Mouse (Mus musculus) stomach, embryonic 16.5 days (tissue): Measurements from ENCODE around the gene Vmac. TPM values are rescaled to one million over a fixed set of nuclear protein-coding genes. Genes with fewer than 3 reads are reported as not detected.

Experiments used
- ATAC-seq: fragments of 200-750 bp; cut with Nextera tagmentation; 2 replicates; pipeline ENCODE4 v1.8.0; 2017; ENCODE audit warnings: moderate number of reproducible peaks, moderate TSS enrichment; ENCODE audit not compliant: insufficient read depth, low FRiP score
- H3K27ac ChIP-seq: fragments of 300-500 bp; sonication (generic); 2 replicates; pipeline ENCODE4 v1.5.1; 2014; ENCODE audit warnings: low read length
- H3K27me3 ChIP-seq: fragments of 300-500 bp; sonication (generic); 2 replicates; pipeline ENCODE4 v1.6.1; 2014; ENCODE audit warnings: low read length, control low read depth, mixed read lengths; ENCODE audit not compliant: control insufficient read depth, insufficient read depth
- H3K36me3 ChIP-seq: fragments of 300-500 bp; sonication (generic); 2 replicates; pipeline ENCODE4 v1.6.1; 2014; ENCODE audit warnings: low read length; ENCODE audit not compliant: control insufficient read depth, insufficient read depth
- H3K4me1 ChIP-seq: fragments of 300-500 bp; sonication (generic); 2 replicates; pipeline ENCODE4 v1.6.1; 2014; ENCODE audit warnings: low read length, control low read depth, mixed read lengths; ENCODE audit not compliant: control insufficient read depth, insufficient read depth
- H3K4me2 ChIP-seq: fragments of 300-500 bp; sonication (generic); 2 replicates; pipeline ENCODE4 v1.6.1; 2014; ENCODE audit warnings: low read depth, low read length, mixed read lengths
- H3K4me3 ChIP-seq: fragments of 300-500 bp; sonication (generic); replicated peaks from 2 replicates; pipeline ENCODE4 v1.5.1; 2014; ENCODE audit warnings: mild to moderate bottlenecking, low read length
- H3K9ac ChIP-seq: fragments of 300-500 bp; sonication (generic); 2 replicates; pipeline ENCODE4 v1.6.1; 2014; ENCODE audit warnings: low read length
- H3K9me3 ChIP-seq: fragments of 300-500 bp; sonication (generic); replicated peaks from 2 replicates; pipeline ENCODE4 v1.6.1; 2016; ENCODE audit warnings: low read length, control low read depth; ENCODE audit not compliant: control insufficient read depth
- WGBS: fragments of 180-500 bp; shearing (Covaris S2); extraction: QIAGEN DNeasy Blood & Tissue Kit; methylation state at CpG from one replicate; pipeline ENCODE4 v1.1.7; 2014; 5-methylcytosine and 5-hydroxymethylcytosine counted together
- polyA plus RNA-seq: library from polyadenylated mRNA; unstranded; fragments of >200 nt; fragmentation: Nextera tagmentation; extraction: Ambion mirVana; gene quantifications from 2 replicates; pipeline ENCODE4 v1.2.1, GENCODE M21; 2015

Vmac gene
- polyA plus RNA-seq, 1 experiment from 2014 or later: 19.6 TPM

DNA sequence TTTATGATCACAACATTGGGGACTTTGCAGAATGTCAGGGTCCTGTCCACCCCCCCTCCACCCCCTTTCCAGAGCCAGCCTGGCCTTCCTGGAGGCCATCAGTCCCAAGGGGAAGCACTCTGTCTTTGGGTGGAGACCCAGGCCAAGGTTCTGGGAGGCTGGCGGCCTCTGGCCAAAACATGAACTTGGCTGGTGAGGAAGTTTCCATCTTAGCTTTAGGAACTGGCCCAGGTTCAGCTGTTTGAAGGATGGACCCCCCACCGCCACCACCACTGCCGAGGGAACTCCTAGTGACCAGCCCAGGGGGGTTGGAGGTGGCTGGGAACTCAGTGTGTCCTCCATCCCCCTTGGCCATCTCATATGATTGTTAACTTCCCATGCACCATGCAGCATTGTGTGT, 43.3 kb upstream of the Vmac start:
- Histone ChIP-seq H3K9ac (no peak overlapping the region), H3K27ac (no peak overlapping the region), H3K9me3 (no peaks in the 10 kb centered on the region), H3K27me3 (peaks cover 7% of the 10 kb centered on the region), H3K36me3 (no peaks in the 10 kb centered on the region), H3K4me2 (no peak overlapping the region), H3K4me1 (peaks cover 34% of the 10 kb centered on the region), H3K4me3 (no peak overlapping the region)
- no peak for ATAC-seq
- WGBS: 65% methylated on average over 3 of the region's 3 CpGs

DNA sequence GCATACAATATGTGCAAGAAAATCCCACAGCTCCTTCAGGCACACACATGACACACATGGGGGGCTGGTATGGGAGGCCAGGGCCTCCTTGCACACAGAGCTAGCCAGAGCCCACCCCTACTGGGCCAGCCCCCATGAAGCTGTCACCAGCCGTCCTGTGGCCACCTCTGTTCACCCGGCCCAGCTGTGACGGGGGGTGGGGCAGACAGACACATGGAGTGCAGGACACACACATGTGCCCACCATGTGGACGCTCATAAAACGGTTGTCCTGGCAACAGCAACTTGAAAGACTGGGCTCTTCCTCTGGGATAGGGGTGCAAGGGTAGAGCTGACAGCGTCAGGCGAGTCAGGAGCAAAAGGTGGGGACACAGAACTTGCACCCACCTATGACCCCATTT, 41.4 kb upstream of the Vmac start:
- no peaks in the 10 kb centered on the region for H3K9me3 ChIP-seq
- H3K27ac ChIP-seq: no peak overlapping the region
- H3K4me2 ChIP-seq: no peak overlapping the region
- peaks cover 23% of the 10 kb centered on the region for H3K27me3 ChIP-seq
- WGBS: 58% methylated on average over 7 of the region's 7 CpGs
- no peaks in the 10 kb centered on the region for H3K36me3 ChIP-seq
- no peak for ATAC-seq
- peaks cover 34% of the 10 kb centered on the region for H3K4me1 ChIP-seq
- H3K4me3 ChIP-seq: no peak overlapping the region
- no peak overlapping the region for H3K9ac ChIP-seq

DNA sequence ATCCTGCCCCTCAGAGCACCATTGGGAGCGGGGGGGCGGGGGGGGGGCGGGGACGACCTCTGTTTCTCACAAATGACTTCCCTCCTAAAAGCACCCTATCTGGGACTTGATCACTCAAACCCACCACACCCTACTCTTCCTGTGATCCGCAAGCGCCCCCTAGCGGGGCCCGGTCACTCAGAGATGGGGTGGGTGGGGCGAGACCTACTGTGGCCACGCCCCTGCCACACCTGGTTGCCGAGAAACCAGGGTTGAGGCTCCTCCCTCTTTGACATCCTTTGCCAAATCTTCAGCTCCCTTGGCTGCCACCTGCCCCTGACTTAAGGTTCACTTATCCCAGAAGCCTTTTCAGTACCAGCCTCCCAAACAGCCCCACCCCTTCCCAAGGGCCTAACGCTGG, 40.3 kb upstream of the Vmac start:
- Histone ChIP-seq H3K4me1 (peaks cover 33% of the 10 kb centered on the region), H3K27ac (no peak overlapping the region), H3K9ac (peak overlapping the region; percentile 11; the same call in 1 of the 2 replicates), H3K4me3 (peak overlapping the region; percentile 63; the same call in 1 of the 2 replicates), H3K27me3 (peaks cover 33% of the 10 kb centered on the region), H3K36me3 (no peaks in the 10 kb centered on the region), H3K9me3 (no peaks in the 10 kb centered on the region), H3K4me2 (peak overlapping the region; percentile 100)
- no peak for ATAC-seq
- WGBS: 5% methylated on average over 12 of the region's 12 CpGs

DNA sequence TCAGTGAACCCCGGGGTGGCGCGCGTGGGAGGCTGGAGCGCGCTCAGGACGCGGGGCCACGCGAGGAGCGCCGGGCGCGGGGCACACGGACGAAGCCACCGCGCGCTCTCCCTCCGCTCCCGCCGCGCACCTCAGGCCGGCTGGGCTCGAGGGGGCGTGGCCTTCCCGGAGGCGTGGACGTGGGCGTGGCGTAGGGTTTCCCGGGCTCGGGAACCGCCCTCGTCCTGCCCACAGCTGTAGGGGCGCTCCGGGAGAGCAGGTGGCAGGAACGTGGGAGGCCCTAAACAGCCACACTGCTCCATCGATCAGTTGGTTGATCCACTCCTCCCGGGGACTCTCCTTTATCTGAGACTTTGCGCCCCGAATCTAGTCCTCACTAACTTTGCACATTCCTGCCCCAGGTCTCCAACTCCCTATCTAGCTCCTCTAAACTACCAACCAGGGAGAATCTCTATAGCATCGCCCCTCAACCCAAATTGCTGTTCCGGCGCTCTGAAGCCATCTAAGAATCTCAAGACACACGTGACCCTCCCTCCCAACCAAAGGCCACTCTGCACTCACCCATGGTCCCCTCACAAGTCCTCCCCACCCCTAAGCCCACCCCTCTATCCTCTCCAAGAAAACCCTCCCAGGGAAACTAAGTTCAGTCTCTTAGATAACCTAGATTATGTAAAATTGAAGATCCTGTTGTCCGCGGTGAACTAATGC, 39.7 kb upstream of the Vmac start, which contains the start of gene Nrtn:
Nrtn (minus strand) TSS at position 115 of the 708 bp plus-strand sequence.
- Histone ChIP-seq H3K4me3 (peak within 1 kb of the TSS; percentile 63), H3K27ac (no peak within 1 kb of the TSS), H3K9me3 (no peaks in the 10 kb centered on the region), H3K9ac (peak within 1 kb of the TSS; percentile 85), H3K4me2 (peak within 1 kb of the TSS; percentile 100), H3K4me1 (peaks cover 27% of the 10 kb centered on the region), H3K36me3 (no peaks in the 10 kb centered on the region), H3K27me3 (peaks cover 38% of the 10 kb centered on the region)
- under 1% methylated on average over 48 of the region's 48 CpGs for WGBS
- peak; percentile 77 for ATAC-seq

DNA sequence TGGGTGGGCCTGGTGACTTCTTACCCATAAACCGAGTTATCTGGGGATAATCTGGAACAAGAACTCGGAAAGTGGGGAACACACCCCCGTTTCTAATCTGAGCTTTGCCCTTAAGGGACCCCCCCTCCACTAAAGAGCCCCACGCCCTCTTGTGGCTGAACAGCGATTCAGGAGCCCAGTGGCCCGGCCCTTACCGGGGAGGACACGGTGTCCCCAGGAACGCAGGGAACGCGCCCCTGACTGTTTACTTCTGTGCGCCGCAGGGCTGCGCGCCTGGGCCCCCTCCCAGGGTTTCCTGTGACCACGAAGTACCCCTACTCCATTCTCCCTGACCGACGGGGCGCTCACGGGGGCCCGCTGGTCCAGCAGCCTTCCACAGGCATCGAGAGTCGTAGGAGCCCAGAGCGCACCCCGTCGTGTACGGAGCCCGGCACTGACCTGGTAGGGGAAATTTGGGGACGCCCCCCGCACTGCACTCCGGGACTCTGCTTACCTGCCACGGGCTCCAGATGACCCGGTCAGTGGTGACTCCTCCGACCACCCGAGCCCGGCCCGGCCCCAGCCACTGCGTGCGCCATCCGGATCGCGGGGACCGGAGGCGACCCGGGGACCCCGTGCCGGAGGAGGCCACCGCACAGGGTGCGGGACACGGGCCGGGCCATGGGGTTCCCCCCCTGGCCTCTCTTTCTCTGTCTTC, 39.0 kb upstream of the Vmac start:
- Histone ChIP-seq H3K9ac (peak overlapping the region; percentile 85), H3K4me2 (peak overlapping the region; percentile 100), H3K9me3 (no peaks in the 10 kb centered on the region), H3K27me3 (peaks cover 46% of the 10 kb centered on the region), H3K36me3 (no peaks in the 10 kb centered on the region), H3K4me3 (peak overlapping the region; percentile 63), H3K4me1 (peaks cover 23% of the 10 kb centered on the region), H3K27ac (no peak overlapping the region)
- under 1% methylated on average over 51 of the region's 51 CpGs for WGBS
- peak; percentile 14; the same call in 1 of the 2 replicates for ATAC-seq

DNA sequence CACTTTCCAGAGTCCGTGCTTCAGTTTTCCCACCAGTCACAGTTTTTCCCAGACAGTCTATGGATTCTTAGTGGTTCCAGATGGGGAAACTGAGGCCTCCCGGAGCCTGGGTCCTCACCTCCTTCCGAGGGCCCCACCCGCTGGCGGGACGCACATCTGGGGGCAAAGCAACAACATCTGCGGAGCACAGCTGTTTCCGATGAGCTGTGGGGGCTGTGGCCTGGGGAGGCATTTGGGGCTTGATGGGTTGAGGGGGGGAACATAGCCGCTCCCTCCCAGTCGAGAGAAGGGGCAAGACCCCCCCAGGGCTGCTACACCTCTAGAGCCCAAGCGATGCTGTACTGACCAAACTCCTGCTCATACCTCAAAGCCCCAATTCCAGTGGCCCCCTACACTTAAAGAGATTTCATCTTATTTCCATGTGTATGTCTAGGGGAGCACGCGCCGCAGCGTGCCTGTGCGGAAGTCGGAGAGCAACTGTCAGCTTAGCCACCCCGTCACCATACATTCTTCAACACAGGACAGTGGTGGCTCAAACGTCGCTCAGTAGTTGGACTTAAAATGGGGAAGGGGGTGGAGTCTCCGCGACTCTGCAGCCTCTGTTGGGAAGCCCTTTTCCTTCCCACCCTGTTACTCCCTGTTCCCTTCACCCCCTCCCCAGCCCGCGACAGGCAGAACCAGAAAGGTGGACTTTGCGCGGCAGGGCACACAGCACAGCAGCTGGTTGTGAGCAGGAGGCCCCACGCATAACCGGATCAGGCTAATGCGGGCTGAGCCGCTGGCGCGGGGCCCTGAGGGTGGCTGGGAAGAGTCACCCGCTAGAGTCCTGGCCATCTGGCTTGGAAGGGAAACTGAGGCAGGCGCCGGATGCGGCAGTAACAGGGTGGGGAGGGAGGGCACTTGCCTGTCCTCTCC, 36.7 kb upstream of the Vmac start:
- no peaks in the 10 kb centered on the region for H3K36me3 ChIP-seq
- peak overlapping the region; percentile 9; the same call in 1 of the 2 replicates for H3K4me3 ChIP-seq
- peak overlapping the region; percentile 32; the same call in 1 of the 2 replicates for H3K9ac ChIP-seq
- no peaks in the 10 kb centered on the region for H3K9me3 ChIP-seq
- no peak for ATAC-seq
- peaks cover 49% of the 10 kb centered on the region for H3K27me3 ChIP-seq
- H3K27ac ChIP-seq: no peak overlapping the region
- peak overlapping the region; percentile 33; the same call in 1 of the 2 replicates for H3K4me2 ChIP-seq
- 18% methylated on average over 36 of the region's 36 CpGs for WGBS
- peaks cover 19% of the 10 kb centered on the region for H3K4me1 ChIP-seq

DNA sequence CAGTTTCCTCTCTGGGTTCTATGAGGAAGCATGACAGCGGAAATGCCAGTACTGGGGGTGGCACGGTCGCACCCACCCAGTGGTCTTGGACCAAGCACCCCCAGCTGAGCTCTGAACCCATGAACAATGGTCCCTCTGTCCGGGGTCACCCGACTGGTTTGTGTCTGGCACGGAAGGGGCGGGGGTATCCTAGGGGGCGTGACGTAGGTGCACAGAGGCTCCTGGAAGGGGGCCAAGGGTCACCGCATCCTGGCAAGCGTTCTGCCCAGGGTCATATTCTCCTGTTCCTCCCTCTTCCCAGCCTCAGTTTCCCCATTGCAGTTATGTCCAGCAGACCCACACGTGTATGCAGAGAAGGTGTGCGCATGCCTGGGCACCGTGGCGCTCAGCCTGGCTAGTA, 35.6 kb upstream of the Vmac start:
- no peaks in the 10 kb centered on the region for H3K36me3 ChIP-seq
- H3K27ac ChIP-seq: no peak overlapping the region
- WGBS: 25% methylated on average over 15 of the region's 15 CpGs
- H3K27me3 ChIP-seq: peaks cover 49% of the 10 kb centered on the region
- H3K4me1 ChIP-seq: peaks cover 19% of the 10 kb centered on the region
- H3K4me2 ChIP-seq: no peak overlapping the region
- no peak for ATAC-seq
- no peak overlapping the region for H3K9ac ChIP-seq
- H3K4me3 ChIP-seq: no peak overlapping the region
- no peaks in the 10 kb centered on the region for H3K9me3 ChIP-seq

DNA sequence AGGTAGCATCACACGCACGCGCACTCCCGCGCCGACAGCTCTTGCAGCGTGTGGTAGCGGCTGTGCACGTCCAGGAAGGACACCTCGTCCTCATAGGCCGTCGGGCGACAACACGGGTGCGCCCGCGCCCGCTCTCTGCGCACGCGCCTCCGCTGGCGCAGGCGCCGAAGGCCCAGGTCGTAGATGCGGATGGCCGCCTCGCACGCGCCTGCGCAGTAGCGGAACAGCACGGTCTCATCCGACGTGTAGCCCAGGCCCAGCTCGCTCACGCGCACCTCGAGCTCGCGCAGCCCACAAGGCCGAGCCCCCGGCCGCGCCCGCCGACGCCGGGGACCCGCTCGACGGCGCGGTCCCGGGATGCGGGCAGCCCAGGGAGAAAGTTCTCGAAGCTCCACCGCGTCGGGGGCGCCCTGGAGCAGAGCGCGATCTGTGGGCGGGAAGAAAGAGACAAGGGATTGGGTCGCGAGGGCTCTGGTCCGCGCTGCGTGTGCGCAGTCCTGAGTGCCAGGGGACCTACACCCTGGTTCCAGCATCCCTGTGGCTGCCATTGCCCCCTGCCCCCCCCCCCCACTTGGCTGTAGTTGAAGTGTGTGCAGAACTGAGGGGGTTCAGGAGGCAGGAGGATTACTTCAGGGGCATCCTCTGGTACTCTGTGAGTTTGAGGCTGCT, 33.7 kb upstream of the Vmac start:
- H3K4me1 ChIP-seq: peaks cover 5% of the 10 kb centered on the region; the same call in 1 of the 2 replicates
- peak; percentile 65 for ATAC-seq
- no peaks in the 10 kb centered on the region for H3K36me3 ChIP-seq
- WGBS: 26% methylated on average over 71 of the region's 71 CpGs
- H3K4me3 ChIP-seq: peak overlapping the region; percentile 36
- peaks cover 47% of the 10 kb centered on the region for H3K27me3 ChIP-seq
- peak overlapping the region; percentile 65 for H3K9ac ChIP-seq
- H3K9me3 ChIP-seq: no peaks in the 10 kb centered on the region
- H3K27ac ChIP-seq: no peak overlapping the region
- peak overlapping the region; percentile 50 for H3K4me2 ChIP-seq
